Mouse (Mus musculus) neural tube, embryonic 14.5 days (tissue): ENCODE data around the gene Pcgf6. TPM values are rescaled to one million over a fixed set of nuclear protein-coding genes. Genes with fewer than 3 reads are reported as not detected.

Experiments
- ATAC-seq: fragments of 200-750 bp; cut with Nextera tagmentation; 2 replicates; pipeline ENCODE4 v1.8.0; 2017; ENCODE audit warnings: low read depth, mild to moderate bottlenecking, moderate TSS enrichment, moderate library complexity
- H3K27ac ChIP-seq: fragments of 300-500 bp; sonication (generic); 2 replicates; pipeline ENCODE4 v1.5.1; 2014; ENCODE audit warnings: low read depth, mild to moderate bottlenecking, control low read depth, low read length, moderate library complexity, mixed read lengths
- H3K27me3 ChIP-seq: fragments of 300-500 bp; sonication (generic); 2 replicates; pipeline ENCODE4 v1.6.1; 2014; ENCODE audit warnings: low read length; ENCODE audit not compliant: control insufficient read depth, insufficient read depth
- H3K36me3 ChIP-seq: fragments of 300-500 bp; sonication (generic); 2 replicates; pipeline ENCODE4 v1.6.1; 2014; ENCODE audit warnings: low read length, mixed read lengths; ENCODE audit not compliant: control insufficient read depth, insufficient read depth
- H3K4me1 ChIP-seq: fragments of 300-500 bp; sonication (generic); 2 replicates; pipeline ENCODE4 v1.6.1; 2014; ENCODE audit warnings: low read length; ENCODE audit not compliant: control insufficient read depth, insufficient read depth
- H3K4me2 ChIP-seq: fragments of 300-500 bp; sonication (generic); 2 replicates; pipeline ENCODE4 v1.6.1; 2014; ENCODE audit warnings: mild to moderate bottlenecking, low read depth, low read length, control low read depth
- H3K4me3 ChIP-seq: fragments of 300-500 bp; sonication (generic); 2 replicates; pipeline ENCODE4 v1.5.1; 2014; ENCODE audit warnings: low read depth, low read length, control low read depth, mixed read lengths
- H3K9ac ChIP-seq: fragments of 300-500 bp; sonication (generic); replicated peaks from 2 replicates; pipeline ENCODE4 v1.6.1; 2014; ENCODE audit warnings: low read depth, mild to moderate bottlenecking, control low read depth, low read length, mixed read lengths
- H3K9me3 ChIP-seq: fragments of 300-500 bp; sonication (generic); 2 replicates; pipeline ENCODE4 v1.6.1; 2016; ENCODE audit warnings: low read length; ENCODE audit not compliant: control insufficient read depth
- WGBS: fragments of 180-500 bp; shearing (Covaris S2); extraction: QIAGEN DNeasy Blood & Tissue Kit; methylation state at CpG from one replicate; pipeline ENCODE4 v1.1.7; 2014; 5-methylcytosine and 5-hydroxymethylcytosine counted together
- polyA plus RNA-seq: library from polyadenylated mRNA; unstranded; fragments of >200 nt; fragmentation: Nextera tagmentation; extraction: Ambion mirVana; gene quantifications from 2 replicates; pipeline ENCODE4 v1.2.1, GENCODE M21; 2014

Gene Pcgf6
- 45.0 and 46.9 TPM in 2 replicates for polyA plus RNA-seq

DNA sequence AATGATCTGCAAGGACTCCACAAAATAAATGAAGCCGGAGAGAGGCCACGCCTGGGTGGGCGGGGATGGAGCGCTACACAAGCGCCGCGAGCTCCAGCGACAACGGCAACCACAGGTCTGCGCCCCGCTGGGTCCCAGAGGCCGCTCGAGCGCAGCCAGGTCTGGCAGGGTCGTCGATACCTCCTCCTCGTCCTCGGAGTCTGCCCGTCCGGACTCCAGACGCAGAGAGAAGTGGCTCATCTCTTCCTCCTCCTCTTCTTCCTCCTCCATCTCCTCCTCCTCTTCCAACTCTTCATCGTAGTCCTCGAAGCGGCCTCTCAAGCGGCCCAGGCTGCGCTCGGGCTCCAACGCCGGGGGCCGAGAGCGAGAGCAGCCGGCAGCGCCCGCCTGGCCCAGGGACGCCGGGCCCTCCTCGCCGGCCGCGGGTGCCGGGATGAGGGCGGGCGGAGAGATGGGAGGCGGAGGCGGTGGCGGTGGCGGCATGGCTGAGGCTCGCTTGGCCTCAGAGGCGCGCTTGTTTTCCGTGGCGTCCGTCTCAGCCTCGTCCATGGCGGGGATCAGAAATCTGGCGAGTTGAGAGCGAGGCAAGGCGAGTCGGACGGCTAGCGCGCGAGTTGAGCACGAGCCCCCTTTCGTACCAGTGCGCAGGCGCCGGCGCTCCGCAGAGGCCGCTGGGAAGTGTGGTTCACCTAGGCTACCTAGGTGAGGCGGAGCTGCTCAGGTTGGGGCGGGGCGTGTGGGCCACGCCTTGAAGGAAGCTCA, at the start of gene Pcgf6:
TSS of gene Pcgf6 (minus strand) at position 636 of the 762 bp plus-strand sequence.
- Histone ChIP-seq H3K9me3 (no peaks in the 10 kb centered on the region), H3K4me1 (peaks cover 12% of the 10 kb centered on the region), H3K36me3 (no peaks in the 10 kb centered on the region; the same call in 1 of the 2 replicates), H3K4me2 (peak within 1 kb of the TSS; percentile 61), H3K27ac (peak within 1 kb of the TSS; percentile 92), H3K9ac (peak within 1 kb of the TSS; percentile 90), H3K4me3 (peak within 1 kb of the TSS; percentile 96), H3K27me3 (no peaks in the 10 kb centered on the region)
- ATAC-seq: peak; percentile 93
- under 1% methylated on average over 72 of the region's 75 CpGs for WGBS

GRCm38 (mm10) chr19:47090550-47091156, 39.9 kb upstream of the Pcgf6 start, which contains the start of the genes Usmg5 and Pdcd11:
TSS of gene Usmg5 (minus strand) at chr19:47090647.
TSS of gene Pdcd11 (plus strand) at chr19:47090768.
- peak within 1 kb of the TSS; percentile 95 for H3K9ac ChIP-seq
- H3K36me3 ChIP-seq: peaks cover 23% of the 10 kb centered on the region
- H3K27me3 ChIP-seq: no peaks in the 10 kb centered on the region
- H3K4me2 ChIP-seq: peak within 1 kb of the TSS; percentile 67
- ATAC-seq: peak; percentile 100
- peak within 1 kb of the TSS; percentile 83 for H3K27ac ChIP-seq
- H3K9me3 ChIP-seq: no peaks in the 10 kb centered on the region
- WGBS: under 1% methylated on average over 56 of the region's 56 CpGs
- H3K4me3 ChIP-seq: peak within 1 kb of the TSS; percentile 94
- peaks cover 16% of the 10 kb centered on the region for H3K4me1 ChIP-seq

DNA sequence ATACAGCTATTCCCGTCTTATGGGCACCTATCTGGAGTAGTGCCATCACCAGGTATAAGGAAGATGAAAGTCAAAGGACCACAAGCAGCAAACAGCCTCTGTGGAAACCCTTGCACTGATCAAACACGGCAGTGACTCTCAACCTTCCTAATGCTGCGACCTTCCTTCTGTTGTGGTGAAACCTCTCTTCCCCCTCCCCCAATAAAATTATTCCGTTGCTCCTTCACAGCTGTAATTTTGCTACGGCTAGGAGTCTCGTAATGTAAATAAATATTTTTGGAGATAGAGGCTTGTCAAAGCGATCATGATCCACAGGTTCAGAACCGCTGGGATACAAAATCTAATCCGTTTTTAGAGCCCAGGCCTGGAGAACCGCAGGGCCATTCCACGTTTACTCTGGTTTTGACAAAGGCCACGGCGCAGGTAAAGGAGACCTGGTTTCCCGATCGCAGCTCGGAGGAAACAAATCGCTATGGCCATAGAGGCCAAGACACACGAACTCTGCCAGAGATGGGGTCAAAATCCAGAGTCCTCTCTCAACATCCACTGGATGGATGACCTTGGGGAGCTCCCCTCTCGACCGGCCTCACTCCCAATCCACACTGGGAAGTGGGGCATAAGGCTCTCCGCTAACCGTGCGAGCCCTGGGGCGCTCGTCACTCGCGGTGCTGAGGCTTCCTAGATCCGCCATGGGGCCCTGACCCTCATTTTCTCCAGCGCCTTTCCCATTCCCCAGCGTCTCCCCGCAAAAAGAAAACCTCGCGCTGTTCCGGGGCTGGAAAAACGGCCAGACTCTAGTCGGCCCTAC, 39.2 kb upstream of the Pcgf6 start:
- ATAC-seq: peak; percentile 82
- WGBS: 2% methylated on average over 36 of the region's 36 CpGs

GRCm38 (mm10) chr19:47088226-47088625, 37.5 kb upstream of the Pcgf6 start:
- Histone ChIP-seq H3K4me1 (peaks cover 16% of the 10 kb centered on the region), H3K36me3 (peaks cover 26% of the 10 kb centered on the region), H3K9ac (no peak overlapping the region), H3K27ac (no peak overlapping the region), H3K4me2 (no peak overlapping the region), H3K9me3 (no peaks in the 10 kb centered on the region), H3K27me3 (no peaks in the 10 kb centered on the region), H3K4me3 (no peak overlapping the region)
- ATAC-seq: no peak
- 89% methylated on average over 3 of the region's 3 CpGs for WGBS

More for the DNA sequence above, 39.2 kb upstream of the Pcgf6 start:
- Histone ChIP-seq H3K4me1 (peaks cover 16% of the 10 kb centered on the region), H3K4me2 (peak overlapping the region; percentile 67), H3K9ac (peak overlapping the region; percentile 95), H3K36me3 (peaks cover 21% of the 10 kb centered on the region), H3K27ac (peak overlapping the region; percentile 83), H3K27me3 (no peaks in the 10 kb centered on the region), H3K9me3 (no peaks in the 10 kb centered on the region), H3K4me3 (peak overlapping the region; percentile 94)

DNA sequence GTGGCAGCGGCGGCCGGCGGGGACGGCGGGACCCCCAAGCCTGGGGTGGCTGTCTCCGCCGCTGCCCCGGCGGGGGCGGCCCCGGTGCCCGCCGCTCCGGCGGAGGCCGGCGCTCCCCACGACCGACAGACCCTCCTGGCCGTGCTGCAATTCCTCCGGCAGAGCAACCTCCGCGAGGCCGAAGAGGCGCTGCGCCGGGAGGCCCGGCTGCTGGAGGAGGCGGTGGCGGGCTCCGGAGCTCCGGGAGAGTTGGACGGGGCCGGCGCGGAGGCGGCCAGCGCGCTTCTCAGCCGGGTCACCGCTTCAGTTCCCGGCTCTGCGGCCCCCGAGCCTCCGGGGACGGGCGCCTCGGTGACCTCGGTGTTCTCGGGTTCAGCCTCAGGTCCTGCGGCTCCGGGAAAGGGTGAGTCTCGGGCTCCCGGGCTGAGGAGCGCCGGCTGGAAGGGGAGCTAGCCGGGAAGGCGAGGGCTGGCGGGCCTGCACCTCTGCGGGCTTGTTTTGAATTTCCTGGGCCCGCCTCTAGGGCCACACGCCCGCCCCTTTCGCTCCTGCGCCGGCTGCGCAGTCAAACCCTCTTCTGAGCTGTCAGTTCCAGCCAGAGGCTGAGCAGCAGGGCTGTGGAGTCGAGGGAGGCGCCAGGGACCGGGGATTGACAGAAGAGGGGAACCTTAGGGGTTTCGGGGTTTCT, 17.4 kb upstream of the Pcgf6 start:
- H3K27ac ChIP-seq: peak overlapping the region; percentile 84
- H3K27me3 ChIP-seq: no peaks in the 10 kb centered on the region; the same call in 1 of the 2 replicates
- ATAC-seq: peak; percentile 93
- under 1% methylated on average over 55 of the region's 72 CpGs for WGBS
- H3K36me3 ChIP-seq: peaks cover 16% of the 10 kb centered on the region; the same call in 1 of the 2 replicates
- peak overlapping the region; percentile 54 for H3K4me2 ChIP-seq
- no peaks in the 10 kb centered on the region for H3K9me3 ChIP-seq
- peak overlapping the region; percentile 80 for H3K9ac ChIP-seq
- peak overlapping the region; percentile 98 for H3K4me3 ChIP-seq
- peaks cover 3% of the 10 kb centered on the region; the same call in 1 of the 2 replicates for H3K4me1 ChIP-seq

DNA sequence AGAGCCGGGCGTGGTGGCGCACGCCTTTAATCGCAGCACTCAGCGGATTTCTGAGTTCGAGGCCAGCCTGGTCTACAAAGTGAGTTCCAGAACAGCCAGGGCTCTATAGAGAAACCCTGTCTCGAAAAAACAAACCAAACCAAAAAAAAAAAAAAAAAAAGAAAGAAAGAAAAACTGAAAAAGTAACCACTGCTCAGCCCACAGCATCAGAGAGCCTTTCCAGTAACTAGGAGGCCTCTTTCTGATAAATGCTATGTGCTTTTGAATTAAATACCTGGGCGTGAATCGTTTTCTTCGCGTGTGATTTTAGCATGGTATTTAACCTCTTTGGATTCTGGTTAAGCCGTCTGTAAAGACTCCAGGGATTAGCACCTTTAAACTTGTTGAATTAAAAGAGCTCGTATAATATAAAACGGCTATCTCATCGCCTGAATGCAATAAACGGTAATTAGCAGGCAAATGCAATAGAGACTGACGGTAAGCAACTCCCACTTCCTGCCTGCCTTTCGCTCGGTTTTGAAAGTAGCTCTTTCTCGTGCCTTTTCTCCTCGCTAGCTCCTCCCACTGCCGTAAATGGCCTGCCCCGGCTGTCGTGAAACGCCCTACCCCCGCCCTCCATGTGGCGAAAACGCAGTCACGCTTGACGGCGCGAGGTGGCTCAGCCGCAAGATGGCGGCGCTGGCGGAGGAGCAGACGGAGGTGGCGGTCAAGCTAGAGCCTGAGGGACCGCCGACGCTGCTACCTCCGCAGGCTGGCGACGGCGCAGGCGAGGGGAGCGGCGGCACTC, 16.6 kb upstream of the Pcgf6 start, which contains the start of gene Taf5:
TSS of gene Taf5 (plus strand) at position 651 of the 787 bp plus-strand sequence.
- Histone ChIP-seq H3K4me1 (peaks cover 3% of the 10 kb centered on the region; the same call in 1 of the 2 replicates), H3K36me3 (peaks cover 12% of the 10 kb centered on the region; the same call in 1 of the 2 replicates), H3K9me3 (no peaks in the 10 kb centered on the region), H3K9ac (peak within 1 kb of the TSS; percentile 80), H3K27ac (peak within 1 kb of the TSS; percentile 84), H3K27me3 (no peaks in the 10 kb centered on the region; the same call in 1 of the 2 replicates), H3K4me3 (peak within 1 kb of the TSS; percentile 98), H3K4me2 (peak within 1 kb of the TSS; percentile 54)
- 12% methylated on average over 46 of the region's 49 CpGs for WGBS
- ATAC-seq: peak; percentile 74

DNA sequence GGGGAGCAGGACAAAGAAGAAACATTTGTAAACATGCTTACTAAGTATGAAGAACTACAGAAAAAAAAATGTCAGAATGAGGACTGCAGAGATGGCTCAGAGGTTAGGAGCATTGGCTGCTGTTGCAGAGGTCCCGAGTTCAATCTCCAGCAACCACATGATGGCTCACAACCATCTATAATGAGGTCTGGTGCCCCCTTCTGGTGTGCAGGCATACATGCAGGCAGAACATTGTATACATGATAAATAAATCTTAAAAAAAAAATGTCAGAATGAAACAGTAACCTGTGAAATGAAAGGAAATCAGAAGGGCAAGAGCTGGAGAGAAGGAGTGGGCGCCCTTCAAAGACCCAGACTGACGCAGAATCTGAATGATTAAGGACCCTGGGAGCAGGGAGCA, 15.2 kb upstream of the Pcgf6 start:
- WGBS: 88% methylated on average over 3 of the region's 3 CpGs
- ATAC-seq: no peak
- Histone ChIP-seq H3K4me3 (no peak overlapping the region), H3K27me3 (no peaks in the 10 kb centered on the region; the same call in 1 of the 2 replicates), H3K36me3 (peaks cover 4% of the 10 kb centered on the region; the same call in 1 of the 2 replicates), H3K4me2 (no peak overlapping the region), H3K9ac (no peak overlapping the region), H3K9me3 (no peaks in the 10 kb centered on the region), H3K4me1 (peaks cover 3% of the 10 kb centered on the region; the same call in 1 of the 2 replicates), H3K27ac (no peak overlapping the region)
